Mouse (Mus musculus) ES-Bruce4 (cell line): ENCODE results near the gene Kif2a.

ENCODE experiments used
- CTCF ChIP-seq: IDR thresholded peaks from one replicate; pipeline ENCODE4 v1.8.1; 2011; ENCODE audit warnings: low read depth, low read length
- EP300 ChIP-seq: IDR thresholded peaks from 2 replicates; pipeline ENCODE4 v1.6.1; 2011; ENCODE audit warnings: low read depth, low read length; ENCODE audit not compliant: insufficient read depth

- TF ChIP-seq EP300 = no peak
- TF ChIP-seq CTCF = no peak
Observed at GRCm38 (mm10) chr13:107065098-107065855, 43.4 kb upstream of the Kif2a start.
